Comparison of ENCODE assay signal across 10 mouse cellular contexts in the genomic region with DNA sequence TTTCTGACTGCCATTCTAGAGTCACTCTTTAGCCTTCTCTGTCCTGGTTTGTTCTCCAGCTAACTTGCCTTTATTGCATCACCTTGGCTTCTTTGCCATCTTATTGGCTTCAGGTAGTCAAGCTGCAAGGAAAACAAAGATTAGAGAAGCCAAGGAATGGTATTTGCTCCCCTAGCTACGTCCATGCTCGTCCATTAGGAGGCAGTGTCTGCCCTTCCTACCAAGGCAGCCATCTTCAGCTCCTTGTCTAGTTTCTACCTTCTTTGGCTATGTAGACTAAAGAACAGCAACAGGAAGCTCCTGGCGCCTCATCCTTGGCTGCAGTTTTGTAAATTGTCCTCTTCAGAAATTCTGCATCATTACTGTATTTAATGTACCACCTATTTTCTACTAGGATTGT.
DNase-seq lines count a peak whose midpoint lies in the region; ATAC-seq and TF ChIP-seq lines count a peak whose summit lies in the region.
"Had no signal": no experiment of that assay in that cellular context is flagged by ENCODE, and none has a peak within 500 bp of the region (broad histone marks: within the 10 kb centered on the region; RNA-seq: fewer than 3 reads in every experiment).

No protein-coding gene starts in this region.

- H3K4me2 ChIP-seq in midbrain, postnatal 0 days (ENCODE audit: low read depth, low read length, poor library complexity, severe bottlenecking): no peak overlapping the region
- H3K4me2 ChIP-seq in midbrain, embryonic 16.5 days (ENCODE audit: low read length): no peak overlapping the region

- H3K36me3 ChIP-seq in midbrain, postnatal 0 days (ENCODE audit: insufficient read depth, low read length): no peaks in the 10 kb centered on the region
- no peaks in the 10 kb centered on the region for H3K36me3 ChIP-seq in midbrain, embryonic 16.5 days (ENCODE audit: control insufficient read depth, insufficient read depth, low read length)
- H3K36me3 ChIP-seq: midbrain, embryonic 10.5 days had no signal

- no peak for ATAC-seq in midbrain, postnatal 0 days (ENCODE audit: low FRiP score)
- ATAC-seq in midbrain, embryonic 16.5 days: no peak
- ATAC-seq in granulocyte monocyte progenitor cell, adult 5-6 weeks (replicated peaks; ENCODE audit: poor library complexity, severe bottlenecking): peak; percentile 65
- ATAC-seq in neutrophil, adult 5-6 weeks (ENCODE audit: extremely low read depth, insufficient number of reproducible peaks, low FRiP score, poor library complexity, severe bottlenecking): peak; percentile 71; the same call in 1 of the 2 replicates
- no peak for ATAC-seq in megakaryocyte-erythroid progenitor cell, adult 5-6 weeks (replicated peaks; ENCODE audit: low FRiP score, low TSS enrichment, poor library complexity, severe bottlenecking)

- DNase-seq in embryo, embryonic 10 days (ENCODE audit: low spot score): peak; percentile 7
- DNase-seq in embryo, embryonic 11 days: no peak
- no peak for DNase-seq in midbrain, postnatal 0 days (ENCODE audit: low spot score)
- DNase-seq in frontal cortex, postnatal 25 days (ENCODE audit: low spot score in 2 of 2): no peak
- DNase-seq: cerebellum, adult 11 months had no signal

- no peak overlapping the region for H3K4me3 ChIP-seq in midbrain, postnatal 0 days (ENCODE audit: low read depth, low read length)
- no peak overlapping the region for H3K4me3 ChIP-seq in midbrain, embryonic 16.5 days (ENCODE audit: low read depth, low read length)
- H3K4me3 ChIP-seq: midbrain, embryonic 10.5 days had no signal

- no peaks in the 10 kb centered on the region for H3K4me1 ChIP-seq in midbrain, postnatal 0 days (ENCODE audit: insufficient read depth, low read length)
- no peaks in the 10 kb centered on the region for H3K4me1 ChIP-seq in midbrain, embryonic 16.5 days (ENCODE audit: control insufficient read depth, insufficient read depth, low read length)
- H3K4me1 ChIP-seq: midbrain, embryonic 10.5 days had no signal

- H3K27ac ChIP-seq in midbrain, postnatal 0 days (ENCODE audit: low read depth, low read length): no peak overlapping the region
- H3K27ac ChIP-seq in midbrain, embryonic 16.5 days (ENCODE audit: low read length): no peak overlapping the region
- H3K27ac ChIP-seq: midbrain, embryonic 10.5 days had no signal

- no peaks in the 10 kb centered on the region for H3K27me3 ChIP-seq in midbrain, postnatal 0 days (ENCODE audit: insufficient read depth, low read length)
- H3K27me3 ChIP-seq in midbrain, embryonic 16.5 days (ENCODE audit: control insufficient read depth, insufficient read depth, low read depth, low read length): no peaks in the 10 kb centered on the region

- TF ChIP-seq CTCF in midbrain, postnatal 0 days (IDR thresholded peaks at IDR 0.05): 0 out of 2 replicates have a peak, but pooled peaks have one; percentile 20

- WGBS in midbrain, postnatal 0 days: 55% methylated on average over 3 of the region's 3 CpGs
- WGBS in midbrain, embryonic 16.5 days: 69% methylated on average over 3 of the region's 3 CpGs

- H3K9ac ChIP-seq in midbrain, postnatal 0 days (replicated peaks; ENCODE audit: low read length, poor library complexity, severe bottlenecking): no peak overlapping the region
- H3K9ac ChIP-seq in midbrain, embryonic 16.5 days (ENCODE audit: low read depth, low read length): no peak overlapping the region

- no peaks in the 10 kb centered on the region for H3K9me3 ChIP-seq in midbrain, postnatal 0 days (ENCODE audit: low read length)
- H3K9me3 ChIP-seq in midbrain, embryonic 16.5 days (replicated peaks; ENCODE audit: control insufficient read depth, low read length, poor library complexity, severe bottlenecking): no peaks in the 10 kb centered on the region
- H3K9me3 ChIP-seq: midbrain, embryonic 10.5 days had no signal

Comparison
In these comparisons a context has a peak if more than half of its experiments do, and no peak if none do; other contexts are left out.
1. ATAC-seq: peak in granulocyte monocyte progenitor cell, adult 5-6 weeks (single experiment) and neutrophil, adult 5-6 weeks (single experiment); none in midbrain, postnatal 0 days (single experiment), midbrain, embryonic 16.5 days (single experiment) and megakaryocyte-erythroid progenitor cell, adult 5-6 weeks (single experiment).